ENCODE assay signal across 20 mouse cellular contexts in genomic region chr11:12041379-12041778, GRCm38 (mm10). TPM values are rescaled to one million over a fixed set of nuclear protein-coding genes. Genes with fewer than 3 reads are reported as not detected.
"Had no signal": no experiment of that assay in that cellular context is flagged by ENCODE, and none has a peak within 500 bp of the region (broad histone marks: within the 10 kb centered on the region; RNA-seq: fewer than 3 reads in every experiment).

No protein-coding gene starts in this region.

- DNase-seq: lung, adult 2 months; lung, postnatal 14 days; lung, postnatal 36 days; retina, postnatal 1 day; right cerebral cortex, postnatal 14 days; thymus, adult 2 months; thymus, postnatal 25 days; thymus, postnatal 4 days had no signal

- H3K4me2 ChIP-seq: lung, embryonic 15.5 days; midbrain, embryonic 11.5 days; midbrain, embryonic 13.5 days; midbrain, embryonic 15.5 days; neural tube, embryonic 13.5 days; neural tube, embryonic 15.5 days; stomach, embryonic 15.5 days had no signal

- ATAC-seq: lung, postnatal 0 days; midbrain, embryonic 13.5 days; midbrain, embryonic 15.5 days had no signal

- H3K27ac ChIP-seq: lung, embryonic 15.5 days; macrophage; midbrain, embryonic 13.5 days; midbrain, embryonic 15.5 days; neural tube, embryonic 13.5 days; neural tube, embryonic 15.5 days; stomach, embryonic 15.5 days; stomach, postnatal 0 days had no signal

- H3K4me3 ChIP-seq: lung, embryonic 15.5 days; megakaryocyte, embryonic 14.5 days; midbrain, embryonic 13.5 days; midbrain, embryonic 15.5 days; neural tube, embryonic 13.5 days; neural tube, embryonic 15.5 days; stomach, embryonic 15.5 days had no signal

- H3K9ac ChIP-seq: lung, embryonic 15.5 days; midbrain, embryonic 13.5 days; midbrain, embryonic 15.5 days; neural tube, embryonic 13.5 days; neural tube, embryonic 15.5 days; stomach, embryonic 15.5 days had no signal

- H3K9me3 ChIP-seq: lung, embryonic 15.5 days; megakaryocyte, embryonic 14.5 days; midbrain, embryonic 13.5 days; midbrain, embryonic 15.5 days; neural tube, embryonic 13.5 days; neural tube, embryonic 15.5 days; stomach, embryonic 15.5 days had no signal

- H3K36me3 ChIP-seq: lung, embryonic 15.5 days; midbrain, embryonic 13.5 days; midbrain, embryonic 15.5 days; neural tube, embryonic 13.5 days; neural tube, embryonic 15.5 days; stomach, embryonic 15.5 days had no signal

RNA-seq across cellular contexts. Expression of gene Grb10, which starts 2.9 kb away (rescaled TPM):
- total RNA-seq: monocyte, adult 5-6 weeks had no signal
- polyA plus RNA-seq: macrophage had no signal
